Mouse (Mus musculus) lung, adult 2 months (tissue): ENCODE measurements around the gene Uggt1. TPM values are rescaled to one million over a fixed set of nuclear protein-coding genes. Genes with fewer than 3 reads are reported as not detected.

Experiments used
- DNase-seq: peaks from one replicate; pipeline ENCODE4 v3.0.0; 2022
- H3K4me1 ChIP-seq: fragments of 200-500 bp; 2 replicates; pipeline ENCODE4 v1.6.1; 2011; ENCODE audit warnings: low read length; ENCODE audit not compliant: control insufficient read depth, insufficient read depth
- H3K4me3 ChIP-seq: fragments of 200-500 bp; replicated peaks from 2 replicates; pipeline ENCODE3; 2011; ENCODE audit warnings: low read depth, mild to moderate bottlenecking, control low read depth, low read length; ENCODE audit errors: extremely low read depth
- CTCF ChIP-seq: fragments of 200-500 bp; IDR thresholded peaks from 2 replicates; pipeline ENCODE4 v1.5.1; 2011; ENCODE audit warnings: mild to moderate bottlenecking, low read length, control low read depth; ENCODE audit not compliant: insufficient read depth
- POLR2A ChIP-seq: fragments of 200-500 bp; IDR thresholded peaks from 2 replicates; pipeline ENCODE4 v1.6.1; 2011; ENCODE audit warnings: low read depth, mild to moderate bottlenecking, control low read depth, low read length, borderline replicate concordance; ENCODE audit errors: extremely low read depth
- WGBS: fragments of 180-500 bp; shearing (Covaris S2); methylation state at CpG from one replicate; pipeline ENCODE4 v1.1.7; 2018; 5-methylcytosine and 5-hydroxymethylcytosine counted together
- polyA plus RNA-seq: library from polyadenylated mRNA; depleted of rRNA; stranded (reverse); fragments of >200 nt; gene quantifications from 2 replicates; pipeline ENCODE4 v1.2.3, GENCODE M21; 2012; rRNA removed

Gene Uggt1
- polyA plus RNA-seq, 1 experiment: 18.0 TPM

DNA sequence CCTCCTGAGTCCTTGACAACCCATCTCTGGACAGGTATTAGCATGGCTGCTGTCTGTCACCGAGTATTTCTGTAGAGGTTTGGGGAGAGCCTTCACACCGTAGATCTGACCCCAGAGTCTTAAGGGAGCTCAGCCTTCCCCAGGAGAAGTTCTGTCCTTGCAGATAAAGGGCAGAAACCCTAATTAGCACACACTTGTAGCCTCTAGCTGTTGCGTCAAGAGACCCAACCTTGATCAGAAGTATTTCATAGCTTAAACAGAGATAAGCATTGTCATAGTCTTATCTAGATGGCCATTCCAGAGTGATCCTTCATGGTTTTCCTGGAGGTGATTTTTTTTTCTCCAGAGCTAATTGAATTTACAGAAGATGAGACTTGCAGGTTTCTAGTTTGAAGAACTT lies 144.1 kb downstream of the Uggt1 start:
- Histone ChIP-seq H3K4me1 (peaks cover 5% of the 10 kb centered on the region; the same call in 1 of the 2 replicates), H3K4me3 (no peak overlapping the region)
- TF ChIP-seq CTCF (no peak), POLR2A (no peak)
- DNase-seq: no peak
- WGBS: 83% methylated on average over 3 of the region's 3 CpGs

DNA sequence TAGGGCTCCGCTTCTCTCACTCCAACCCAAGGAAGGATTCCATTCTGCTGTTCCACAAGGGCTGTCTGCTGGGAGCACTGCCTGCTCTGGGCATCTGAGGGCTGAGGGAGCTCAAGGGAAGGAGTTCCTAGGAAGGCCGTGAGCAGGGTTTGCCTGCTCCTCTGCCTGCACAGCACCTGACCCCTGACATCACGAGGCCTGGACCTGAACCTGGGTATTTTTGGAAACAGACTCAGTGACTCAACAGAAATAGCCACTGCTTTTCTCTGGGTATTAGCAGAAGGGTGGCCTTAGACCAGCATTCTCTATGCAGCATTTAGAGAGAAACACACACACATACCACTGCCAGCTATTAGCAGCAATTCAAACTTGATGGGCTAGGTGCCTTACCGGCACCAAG lies 146.1 kb downstream of the Uggt1 start:
- Histone ChIP-seq H3K4me3 (no peak overlapping the region), H3K4me1 (peaks cover 8% of the 10 kb centered on the region; the same call in 1 of the 2 replicates)
- no peak for TF ChIP-seq CTCF
- no peak for TF ChIP-seq POLR2A
- no peak for DNase-seq
- WGBS: 83% methylated on average over 4 of the region's 4 CpGs

DNA sequence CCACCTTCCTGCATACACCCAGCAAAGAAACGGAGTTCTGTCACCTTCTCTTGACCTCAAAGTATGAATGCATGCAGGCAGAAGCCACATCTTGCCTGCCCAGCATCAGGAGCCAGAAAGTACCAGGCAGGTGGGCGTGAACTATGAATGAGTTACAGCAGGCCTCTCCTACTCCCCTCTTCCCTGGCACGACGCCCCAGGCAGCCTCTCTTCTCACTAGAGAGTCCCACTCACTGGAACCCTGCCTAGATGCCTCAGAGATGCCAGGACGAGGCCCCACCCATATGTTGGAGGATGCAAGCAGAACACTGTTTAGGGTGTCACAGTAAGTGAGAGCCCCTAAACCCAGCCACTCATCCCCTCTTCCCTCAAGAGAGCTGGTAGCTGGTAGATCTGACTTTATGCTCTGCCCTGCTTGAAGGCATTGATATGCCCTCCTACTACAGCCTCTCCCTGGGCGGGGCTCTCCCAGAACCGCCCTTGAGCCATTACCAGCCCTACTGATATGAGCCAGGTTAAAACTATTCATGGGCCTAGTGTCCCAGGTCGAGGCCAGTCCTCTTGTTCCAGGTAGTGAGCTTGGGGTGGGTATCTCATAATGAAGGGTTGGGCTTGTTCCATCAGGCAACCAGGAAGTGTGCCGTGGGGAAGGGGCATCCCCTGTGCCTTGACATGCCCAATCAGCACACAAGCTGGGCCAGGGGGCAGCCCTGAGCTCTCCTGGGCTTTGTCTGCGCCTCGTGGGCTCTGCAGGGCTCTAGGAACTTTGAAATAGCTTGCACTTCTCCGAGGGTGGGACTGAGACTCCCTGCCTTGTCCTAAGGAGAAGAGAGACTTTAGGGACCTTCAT lies 148.9 kb downstream of the Uggt1 start:
- WGBS: 55% methylated on average over 12 of the region's 12 CpGs
- Histone ChIP-seq H3K4me1 (peaks cover 8% of the 10 kb centered on the region; the same call in 1 of the 2 replicates), H3K4me3 (no peak overlapping the region)
- TF ChIP-seq CTCF: no peak
- peak; percentile 39 for DNase-seq

DNA sequence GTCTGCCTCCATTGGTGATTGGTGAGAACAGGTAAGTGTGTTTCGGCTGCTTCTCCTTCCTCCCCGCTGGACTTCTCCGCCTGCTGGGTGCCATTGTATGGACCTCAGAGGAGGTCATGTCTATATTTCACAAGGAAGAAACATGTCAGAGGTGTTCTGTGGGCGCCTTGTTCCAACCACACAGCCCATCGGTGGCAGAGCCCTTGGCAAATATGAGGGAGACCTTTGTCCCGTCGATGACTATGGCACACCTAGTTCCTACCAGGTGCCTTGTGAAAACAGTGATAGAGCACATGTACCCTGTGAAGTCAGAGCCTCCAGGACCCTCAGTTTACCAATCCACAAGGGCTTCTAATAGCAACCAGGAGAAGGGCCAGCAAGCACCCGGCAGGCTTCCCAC lies 150.8 kb downstream of the Uggt1 start:
- Histone ChIP-seq H3K4me3 (no peak overlapping the region), H3K4me1 (peaks cover 14% of the 10 kb centered on the region)
- TF ChIP-seq POLR2A (no peak), CTCF (no peak)
- no peak for DNase-seq
- WGBS: 90% methylated on average over 8 of the region's 8 CpGs

DNA sequence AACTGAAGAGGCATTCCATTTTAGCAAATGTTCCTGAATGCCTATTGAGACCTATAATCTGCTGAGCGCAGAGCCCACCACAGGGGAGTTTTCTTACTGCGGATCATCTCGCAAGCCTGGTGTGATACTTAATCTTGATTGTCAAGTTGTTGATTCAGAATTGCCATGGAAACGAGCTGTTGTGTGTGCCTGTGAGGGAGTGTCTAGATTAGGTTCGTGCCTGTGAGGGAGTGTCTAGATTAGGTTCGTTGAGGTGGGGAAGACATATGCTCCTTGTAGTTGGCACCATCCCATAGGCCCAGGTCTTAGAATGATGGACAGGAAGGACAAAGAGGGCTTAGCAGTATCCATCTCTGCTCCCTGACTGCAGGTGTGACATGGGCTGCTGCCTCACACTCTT lies 153.3 kb downstream of the Uggt1 start:
- no peak for DNase-seq
- 75% methylated on average over 6 of the region's 6 CpGs for WGBS
- no peak for TF ChIP-seq CTCF
- TF ChIP-seq POLR2A: no peak
- Histone ChIP-seq H3K4me3 (no peak overlapping the region), H3K4me1 (peaks cover 20% of the 10 kb centered on the region)

DNA sequence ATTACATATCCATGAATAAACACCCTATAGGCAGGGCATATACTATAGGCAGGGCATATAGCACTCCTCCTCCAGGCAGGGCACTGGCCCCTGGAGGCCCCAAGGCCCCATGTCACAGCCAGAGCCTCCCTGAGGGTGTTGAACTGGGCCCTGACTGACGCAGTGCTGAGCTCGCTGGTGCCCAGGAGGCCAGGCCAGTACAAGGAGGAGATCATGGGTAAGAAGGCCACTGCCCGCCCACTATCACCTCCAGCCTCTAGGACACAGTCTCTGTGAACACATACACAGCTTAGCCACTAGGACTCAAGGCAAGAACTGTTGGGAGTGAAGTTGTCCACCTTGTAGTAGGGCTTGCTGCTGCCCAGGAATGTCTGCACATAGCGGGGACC lies 153.8 kb downstream of the Uggt1 start:
- TF ChIP-seq CTCF (no peak), POLR2A (no peak)
- Histone ChIP-seq H3K4me1 (peaks cover 16% of the 10 kb centered on the region), H3K4me3 (no peak overlapping the region)
- 97% methylated on average over 4 of the region's 4 CpGs for WGBS
- no peak for DNase-seq

Other genes starting within 250 kb of the Uggt1 start
- gene Hs6st1, start 176.3 kb downstream of the Uggt1 start, polyA plus RNA-seq: 33.8 and 35.0 TPM in 2 replicates
- gene Neurl3, start 30.0 kb upstream of the Uggt1 start, polyA plus RNA-seq: 23.5 and 26.4 TPM in 2 replicates
- gene Arid5a, start 63.0 kb upstream of the Uggt1 start, polyA plus RNA-seq: 11.2 and 13.8 TPM in 2 replicates
- 38.3 and 45.3 TPM in 2 replicates for gene Kansl3, start 124.5 kb upstream of the Uggt1 start, polyA plus RNA-seq
- gene Fer1l5, start 127.6 kb upstream of the Uggt1 start, polyA plus RNA-seq: 0.05 and 0.07 TPM in 2 replicates
- 9.7 and 15.9 TPM in 2 replicates for gene Lman2l, start 200.6 kb upstream of the Uggt1 start, polyA plus RNA-seq
- gene Cnnm4, start 226.9 kb upstream of the Uggt1 start, polyA plus RNA-seq: 5.6 and 5.9 TPM in 2 replicates